Mouse (Mus musculus) CD8-positive naive resting alpha-beta T cell, adult 57 days (primary cell): ENCODE results near the gene Fgf2. TPM values are rescaled to one million over a fixed set of nuclear protein-coding genes. Genes with fewer than 3 reads are reported as not detected.

Experiments
- total RNA-seq: library from RNA; stranded (reverse); gene quantifications from one replicate; pipeline ENCODE4 v1.2.4, GENCODE M21; 2023

Gene Fgf2
- not detected for total RNA-seq

GRCm38 (mm10) chr3:37348221-37349165, at the start of gene Fgf2:
Gene Fgf2 (plus strand): TSS chr3:37348346.

DNA sequence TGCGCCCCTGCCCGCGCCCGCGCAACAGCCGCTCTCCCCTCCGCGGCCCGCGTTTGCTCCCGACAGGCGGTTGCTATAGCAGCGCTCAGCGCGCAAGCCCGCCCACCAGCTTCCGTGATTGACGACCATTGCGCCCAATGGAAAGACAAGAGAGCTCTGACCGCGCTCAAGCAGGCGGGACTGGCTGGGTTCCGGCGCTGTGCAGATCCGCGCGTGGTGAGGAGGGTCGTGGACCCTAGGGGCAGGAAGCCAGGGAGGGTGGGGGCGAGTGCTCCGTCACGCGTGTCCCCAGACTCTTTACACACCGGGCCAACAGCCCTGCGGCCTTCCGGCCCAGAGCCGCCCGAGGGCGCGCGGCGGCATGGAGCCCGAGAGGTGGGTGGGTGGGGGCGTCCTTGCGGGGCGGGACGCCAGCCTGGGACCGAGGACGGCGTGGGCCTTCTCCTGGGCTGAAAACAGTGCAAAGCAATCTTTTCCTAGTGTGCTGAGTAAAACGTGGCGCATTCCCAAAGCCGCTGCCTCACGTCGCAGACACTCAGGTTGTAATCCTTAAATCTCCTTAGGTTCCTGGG, 35.7 kb upstream of the Fgf2 start, which contains the start of the genes Bbs12 and Cetn4:
TSS of gene Bbs12 (plus strand) at position 185 of the 572 bp plus-strand sequence.
TSS of gene Cetn4 (minus strand) at position 339 of the 572 bp plus-strand sequence.

GRCm38 (mm10) chr3:37419458-37419991, 71.4 kb downstream of the Fgf2 start, which contains the start of gene Spata5:
Gene Spata5 (plus strand): TSS chr3:37419896.

GRCm38 (mm10) chr3:37420072-37420471, 71.9 kb downstream of the Fgf2 start, which contains the start of gene Nudt6:
Gene Nudt6 (minus strand): TSS chr3:37420211.

Other genes with a start within 250 kb of the Fgf2 start
- not detected for gene Il2, start 222.4 kb upstream of the Fgf2 start, total RNA-seq
- not detected for gene Il21, start 115.7 kb upstream of the Fgf2 start, total RNA-seq
- 2.7 TPM for gene Bbs12, start 35.8 kb upstream of the Fgf2 start, total RNA-seq
- not detected for gene Cetn4, start 35.6 kb upstream of the Fgf2 start, total RNA-seq
- gene Spata5, start 71.5 kb downstream of the Fgf2 start, total RNA-seq: 75.7 TPM
- 23.0 TPM for gene Nudt6, start 71.9 kb downstream of the Fgf2 start, total RNA-seq